7 mouse cellular contexts compared by ENCODE assay signal in the genomic region with DNA sequence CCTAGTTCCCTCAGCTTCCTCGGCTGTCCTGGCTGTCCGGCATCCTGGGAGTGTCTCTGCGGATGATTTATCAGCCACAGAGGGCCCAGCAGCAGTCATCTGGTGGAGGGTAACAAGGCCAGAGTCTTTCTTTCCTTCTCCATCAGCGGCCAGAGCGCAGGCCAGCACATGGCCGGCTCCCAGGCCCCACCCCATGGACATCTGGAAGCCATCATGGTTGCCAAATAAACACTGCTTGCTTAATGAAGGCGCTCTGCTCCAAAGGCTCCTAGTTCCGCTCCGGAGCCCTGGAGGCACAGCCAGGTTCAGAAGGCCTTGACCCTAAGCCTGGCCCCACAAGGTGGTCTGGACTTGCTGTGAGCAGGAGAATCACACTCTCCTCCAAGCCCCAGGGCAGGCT. TPM values are rescaled to one million over a fixed set of nuclear protein-coding genes. Genes with fewer than 3 reads are reported as not detected.
DNase-seq lines count a peak whose midpoint lies in the region; ATAC-seq and TF ChIP-seq lines count a peak whose summit lies in the region.

No protein-coding gene starts in this region.

- peaks cover 10% of the 10 kb centered on the region for H3K4me1 ChIP-seq in embryonic facial prominence, embryonic 15.5 days
- no peaks in the 10 kb centered on the region for H3K4me1 ChIP-seq in kidney, adult 2 months (ENCODE audit: control insufficient read depth, insufficient read depth, low read length)

- H3K27ac ChIP-seq in embryonic facial prominence, embryonic 15.5 days (replicated peaks), result no peak overlapping the region
- no peak overlapping the region for H3K27ac ChIP-seq in kidney, adult 2 months (ENCODE audit: insufficient read depth, low read depth, low read length)

- H3K4me2 ChIP-seq in embryonic facial prominence, embryonic 15.5 days (replicated peaks), result no peak overlapping the region

- 0 out of 2 replicates have a peak, but pooled peaks have one; percentile 16 for ATAC-seq in embryonic facial prominence, embryonic 15.5 days (ENCODE audit: insufficient number of reproducible peaks, low FRiP score, low TSS enrichment, low read depth)

- TF ChIP-seq POLR2A in kidney, adult 2 months (IDR thresholded peaks at IDR 0.05; ENCODE audit: low read depth, low read length), result no peak

- no peak for TF ChIP-seq CTCF in kidney, adult 2 months (conservative IDR thresholded peaks at IDR 0.05; ENCODE audit: insufficient read depth, insufficient read length, low read depth, low read length)

- no peak overlapping the region for H3K4me3 ChIP-seq in embryonic facial prominence, embryonic 15.5 days (replicated peaks)
- H3K4me3 ChIP-seq in kidney, adult 2 months (ENCODE audit: insufficient read depth, low read depth, low read length), result no peak overlapping the region

- no peaks in the 10 kb centered on the region for H3K9me3 ChIP-seq in embryonic facial prominence, embryonic 15.5 days (replicated peaks)

- WGBS in embryonic facial prominence, embryonic 15.5 days, result 31% methylated on average over 9 of the region's 9 CpGs
- WGBS in kidney, adult 2 months, result 10% methylated on average over 9 of the region's 9 CpGs

- no peak overlapping the region for H3K9ac ChIP-seq in embryonic facial prominence, embryonic 15.5 days

- H3K27me3 ChIP-seq in embryonic facial prominence, embryonic 15.5 days, result no peaks in the 10 kb centered on the region
- no peaks in the 10 kb centered on the region for H3K27me3 ChIP-seq in kidney, adult 2 months (replicated peaks; ENCODE audit: control insufficient read depth, insufficient read depth, low read length)

- peak; percentile 84 for DNase-seq in embryo, embryonic 10.5 days (ENCODE audit: low spot score)
- peak; percentile 62 for DNase-seq in kidney, adult 2 months
- DNase-seq in lung, postnatal 25 days (ENCODE audit: low spot score), result peak; percentile 66
- DNase-seq in layer of hippocampus, postnatal 10 days (ENCODE audit: low spot score in 2 of 2), result no peak
- no peak for DNase-seq in layer of hippocampus, postnatal 25 days (ENCODE audit: extremely low spot score in 1 of 2, low spot score in 1 of 2)
- DNase-seq in frontal cortex, postnatal 25 days (ENCODE audit: low spot score in 2 of 2), result no peak

- no peaks in the 10 kb centered on the region for H3K36me3 ChIP-seq in embryonic facial prominence, embryonic 15.5 days
- no peaks in the 10 kb centered on the region for H3K36me3 ChIP-seq in kidney, adult 2 months (ENCODE audit: control insufficient read depth, insufficient read depth, low read length)

RNA-seq across cellular contexts. Expression of a gene that starts 25.6 kb away (rescaled TPM):
- polyA plus RNA-seq in embryonic facial prominence, embryonic 15.5 days (2015; fragmentation: Nextera tagmentation; extraction: Ambion mirVana), result 0.47 and 0.53 TPM in 2 replicates
- 14.3 and 16.4 TPM in 2 replicates for polyA plus RNA-seq in kidney, adult 2 months (2012; rRNA removed)
- total RNA-seq in layer of hippocampus, postnatal 10 days (2021), result under 1 TPM; 0.27 to 0.56 TPM
- total RNA-seq in layer of hippocampus, postnatal 25 days (2021), result under 1 TPM; 0.25 to 0.49 TPM

Comparison
In these comparisons a context has a peak if more than half of its experiments do, and no peak if none do; other contexts are left out.
1. DNase-seq: peak in embryo, embryonic 10.5 days (single experiment), kidney, adult 2 months (single experiment) and lung, postnatal 25 days (single experiment); none in layer of hippocampus, postnatal 10 days (0 of 2), layer of hippocampus, postnatal 25 days (0 of 2) and frontal cortex, postnatal 25 days (0 of 2).